Mouse (Mus musculus): ENCODE data around the gene Hist1h4d. TPM values are rescaled to one million over a fixed set of nuclear protein-coding genes. Genes with fewer than 3 reads are reported as not detected.

The Hist1h4d gene
- polyA plus RNA-seq, 2 experiments from 2014 or later, result 20.2 to 22.9 TPM

GRCm38 (mm10) chr13:23593051-23593770, 11.8 kb downstream of the Hist1h4d start:
- peak; percentile 45 for ATAC-seq

GRCm38 (mm10) chr13:23595185-23595584, 13.8 kb downstream of the Hist1h4d start:
- ATAC-seq, result no peak

- ATAC-seq, result no peak
Measured at GRCm38 (mm10) chr13:23595622-23596372, 14.4 kb downstream of the Hist1h4d start.

GRCm38 (mm10) chr13:23597957-23598356, 16.6 kb downstream of the Hist1h4d start:
- peak; percentile 84 for ATAC-seq

- ATAC-seq, result no peak
Measured at GRCm38 (mm10) chr13:23603182-23603699, 21.8 kb downstream of the Hist1h4d start.

- ATAC-seq, result no peak
Measured at GRCm38 (mm10) chr13:23604452-23604851, 23.1 kb downstream of the Hist1h4d start.

GRCm38 (mm10) chr13:23605052-23605451, 23.7 kb downstream of the Hist1h4d start:
- ATAC-seq, result no peak

- ATAC-seq, result no peak
Measured at GRCm38 (mm10) chr13:23609209-23609608, 27.8 kb downstream of the Hist1h4d start.

GRCm38 (mm10) chr13:23609844-23610243, 28.4 kb downstream of the Hist1h4d start:
- ATAC-seq, result no peak

- no peak for ATAC-seq
Measured at GRCm38 (mm10) chr13:23610393-23610792, 29.0 kb downstream of the Hist1h4d start.

GRCm38 (mm10) chr13:23611638-23612037, 30.2 kb downstream of the Hist1h4d start:
- ATAC-seq, result no peak

- ATAC-seq, result no peak
Measured at GRCm38 (mm10) chr13:23620056-23620732, 38.8 kb downstream of the Hist1h4d start.

- peak; percentile 83 for ATAC-seq
Measured at GRCm38 (mm10) chr13:23620733-23621531, 39.5 kb downstream of the Hist1h4d start, which contains the start of gene Hist1h2be. Gene Hist1h2be (minus strand): TSS chr13:23621124.

- peak; percentile 72 for ATAC-seq
Measured at GRCm38 (mm10) chr13:23621532-23622174, 40.3 kb downstream of the Hist1h4d start.

GRCm38 (mm10) chr13:23622175-23622671, 40.8 kb downstream of the Hist1h4d start, which contains the start of gene Hist1h1e:
Gene Hist1h1e (minus strand): TSS chr13:23622558.
- peak; percentile 38 for ATAC-seq

- no peak for ATAC-seq
Measured at GRCm38 (mm10) chr13:23622861-23623450, 41.6 kb downstream of the Hist1h4d start.

GRCm38 (mm10) chr13:23630653-23631052, 49.3 kb downstream of the Hist1h4d start:
- ATAC-seq, result no peak
